Mouse (Mus musculus) embryo, embryonic 11.5 days (tissue): ENCODE results near the gene Best1.
A peak's percentile ranks its signal among the peaks of the same experiment; 100 is the strongest.

Experiments
- DNase-seq: peaks from one replicate; pipeline ENCODE4 v3.0.0-alpha.2; 2012; ENCODE audit warnings: low read depth, low spot score

Gene Best1

DNA sequence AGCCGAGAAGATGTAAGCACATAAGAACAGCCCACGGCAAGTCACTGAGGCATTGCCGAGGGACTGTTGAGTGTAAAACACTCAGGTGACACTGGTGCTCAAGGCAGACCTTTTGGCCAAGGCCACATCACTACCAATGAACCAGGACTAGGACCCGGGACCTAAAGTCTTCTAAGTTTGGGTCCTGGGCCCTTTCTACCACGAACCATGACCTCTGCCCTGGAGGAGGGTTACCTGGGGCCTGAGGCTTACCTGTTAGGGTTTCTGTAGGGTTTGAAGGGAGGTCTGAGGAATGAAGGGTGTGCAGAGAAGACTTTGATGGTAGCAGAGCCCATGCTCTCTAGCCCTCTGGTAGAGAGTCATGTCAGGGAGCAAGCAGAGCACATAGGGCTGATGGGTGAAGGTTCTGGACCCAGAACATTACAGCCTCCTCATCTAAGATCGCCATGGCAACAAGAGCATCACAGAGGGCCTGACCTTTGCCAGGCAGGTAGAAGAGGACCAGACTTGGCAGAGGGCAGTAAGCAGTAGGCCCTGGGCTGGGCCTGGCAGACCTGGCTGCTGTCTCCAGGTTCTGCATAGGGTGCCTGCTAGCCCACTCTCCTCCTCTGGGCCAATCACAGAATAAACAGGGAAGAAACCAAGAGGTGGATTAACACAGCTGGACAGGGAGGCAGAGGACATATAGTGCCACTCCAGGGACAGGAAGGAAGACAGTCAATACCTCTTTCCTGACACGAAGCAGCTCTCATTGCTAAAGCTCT lies at the start of gene Best1, which contains the start of gene Rab3il1:
TSS of gene Best1 (minus strand) at position 428 of the 764 bp plus-strand sequence.
TSS of gene Rab3il1 (plus strand) at position 464 of the 764 bp plus-strand sequence.
- no peak for DNase-seq

DNA sequence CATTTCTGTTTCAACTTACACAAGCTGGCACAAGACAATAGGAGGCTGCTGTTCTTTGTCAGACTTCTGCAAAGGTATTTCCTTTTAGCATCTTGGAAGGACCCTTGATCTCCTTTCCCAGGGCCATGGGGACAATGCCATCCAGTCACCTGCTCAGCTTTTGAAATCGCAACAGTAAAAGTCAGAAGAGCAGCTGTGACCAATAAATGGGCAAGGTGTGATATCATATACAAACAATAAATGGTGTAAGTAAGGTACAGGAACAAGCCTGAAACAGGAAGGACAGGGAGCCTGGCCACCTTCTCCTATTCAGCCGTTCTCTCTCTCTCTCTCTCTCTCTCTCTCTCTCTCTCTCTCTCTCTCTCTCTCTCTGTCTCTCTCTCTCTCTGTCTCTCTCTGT lies 49.0 kb upstream of the Best1 start:
- DNase-seq = no peak

DNA sequence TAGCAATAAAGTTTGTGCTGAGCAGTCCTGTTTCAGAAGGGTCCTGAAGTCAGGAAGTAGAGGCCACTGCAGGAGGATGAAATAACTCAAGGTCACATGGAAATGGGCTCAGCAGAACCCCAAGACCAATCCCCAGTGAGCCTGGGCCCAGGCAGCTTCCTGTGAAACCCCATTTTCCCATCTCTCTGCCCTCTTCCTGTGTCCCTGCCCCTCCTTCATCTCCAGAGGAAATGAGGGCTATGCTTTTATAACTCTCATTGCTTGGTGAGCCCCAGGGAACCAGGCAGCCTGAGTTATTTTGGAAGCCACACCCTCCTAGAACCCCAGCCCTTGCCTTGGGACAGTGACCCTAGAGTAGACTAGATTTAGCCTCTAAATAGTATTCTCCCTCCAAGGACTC lies 48.1 kb upstream of the Best1 start:
- no peak for DNase-seq

DNA sequence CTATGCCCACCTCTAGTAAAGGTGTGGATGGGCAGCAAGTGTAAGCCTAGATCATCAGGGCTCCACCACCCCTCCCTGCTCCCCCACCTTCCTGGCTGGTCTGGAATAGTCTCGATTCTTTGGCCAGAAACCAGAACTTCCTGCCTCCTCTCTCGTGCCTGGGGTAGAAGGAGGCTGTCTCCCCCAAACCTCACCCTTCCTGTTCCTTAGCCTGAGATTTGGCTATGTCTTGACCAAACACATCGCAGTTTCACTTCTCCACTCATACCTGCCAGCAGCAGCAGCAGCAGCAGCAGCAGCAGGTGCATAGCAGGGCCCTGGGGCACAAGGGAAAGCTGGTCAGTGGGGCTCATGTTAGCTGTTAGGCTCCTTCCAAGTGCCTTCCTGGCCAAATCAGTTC lies 45.5 kb upstream of the Best1 start:
- no peak for DNase-seq

DNA sequence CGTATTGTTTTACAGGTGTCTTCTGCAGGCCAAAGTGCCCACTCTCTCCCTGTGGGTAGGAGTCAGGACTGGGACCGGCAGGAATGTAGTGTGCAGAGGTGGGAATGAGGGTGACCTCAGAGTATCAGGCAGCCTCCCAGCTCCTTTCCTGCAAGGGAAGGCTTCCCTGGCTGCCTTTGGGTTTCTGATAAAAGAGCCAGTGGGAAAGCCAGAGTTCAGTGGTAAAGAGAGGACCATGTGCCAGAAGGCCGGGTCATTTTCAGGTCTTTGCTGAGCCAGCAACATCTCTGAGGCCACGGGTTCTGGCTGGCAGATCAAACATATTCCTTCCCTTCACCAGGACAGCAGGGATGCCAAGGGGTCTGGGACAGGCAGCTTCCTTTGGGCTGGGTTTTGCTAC lies 44.9 kb upstream of the Best1 start:
- no peak for DNase-seq

DNA sequence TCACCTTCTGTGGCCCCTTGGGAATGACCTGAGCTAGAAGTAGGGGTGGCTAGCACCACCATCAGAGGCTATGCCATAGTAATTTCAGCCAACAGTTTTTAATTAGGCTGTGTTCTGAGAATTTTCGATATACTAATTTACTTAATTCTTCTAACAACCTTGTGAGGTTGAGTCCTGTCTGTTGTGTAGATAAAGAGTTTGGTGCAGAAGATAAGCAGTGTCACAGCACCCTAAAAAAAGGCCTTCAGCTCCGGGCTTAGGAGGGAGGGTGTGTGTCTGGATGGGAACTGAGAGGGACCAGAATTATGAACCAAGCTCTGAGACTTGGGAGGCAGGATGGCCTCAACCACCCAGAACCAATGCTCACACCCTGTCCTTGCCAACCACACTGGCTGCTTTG lies 44.3 kb upstream of the Best1 start:
- DNase-seq = no peak

DNA sequence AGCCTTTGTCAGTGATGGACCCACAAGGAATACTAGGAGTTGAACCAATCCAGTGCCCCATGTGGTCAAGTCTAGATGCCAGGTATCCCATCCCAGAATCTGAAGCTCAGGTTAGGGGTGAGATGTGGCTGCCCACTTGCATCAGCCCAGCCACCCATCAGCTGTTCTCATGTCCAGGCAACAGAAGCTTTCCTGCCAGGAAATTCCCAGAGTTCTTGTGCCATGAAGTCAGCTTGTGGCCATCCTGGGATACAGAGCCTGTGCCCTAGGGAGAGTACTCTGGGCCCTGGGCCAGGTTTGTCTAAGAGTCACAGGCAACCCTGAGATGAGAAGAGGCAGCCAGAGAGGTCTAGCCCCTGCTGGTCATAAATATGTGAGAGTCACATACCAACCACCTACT lies 42.2 kb upstream of the Best1 start:
- no peak for DNase-seq

DNA sequence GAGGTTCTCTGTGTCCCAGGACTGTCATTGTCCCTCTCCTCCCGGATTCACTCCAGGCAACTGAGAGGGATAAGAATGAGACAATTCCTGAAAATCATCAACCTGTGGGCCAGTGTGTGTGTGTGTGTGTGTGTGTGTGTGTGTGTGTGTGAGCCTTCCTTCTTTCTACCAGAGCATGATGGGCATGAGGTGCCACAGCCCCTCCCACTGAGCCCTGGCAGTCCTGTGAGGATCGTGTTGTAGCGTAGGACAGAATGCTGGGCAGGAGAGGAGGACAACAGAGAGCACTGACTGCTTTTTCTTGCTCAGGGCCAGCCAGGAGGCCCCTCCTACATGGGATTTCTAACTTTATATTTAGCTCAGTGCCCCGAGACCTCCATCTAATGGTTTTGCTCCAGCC lies 41.4 kb upstream of the Best1 start:
- DNase-seq = no peak

DNA sequence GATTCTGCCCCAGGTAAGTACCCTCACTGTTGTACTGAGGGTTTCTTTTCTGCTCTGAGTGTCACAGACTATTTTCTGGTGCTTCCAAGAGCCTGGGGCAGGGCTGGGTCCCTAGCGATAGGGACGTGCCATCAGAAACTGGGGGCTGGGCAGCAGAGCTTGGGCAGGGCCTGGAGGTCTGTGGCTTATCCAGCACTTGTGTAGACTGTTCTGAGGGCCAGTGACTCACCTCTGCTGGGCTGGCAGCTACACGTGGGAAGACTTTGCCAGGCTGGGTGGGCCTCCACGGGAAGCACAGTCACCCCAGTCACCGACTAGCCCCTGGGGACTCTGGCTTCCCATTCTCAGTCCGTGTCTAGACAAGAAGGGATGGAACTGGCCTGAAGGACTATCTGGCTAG lies 40.8 kb upstream of the Best1 start:
- DNase-seq = no peak

DNA sequence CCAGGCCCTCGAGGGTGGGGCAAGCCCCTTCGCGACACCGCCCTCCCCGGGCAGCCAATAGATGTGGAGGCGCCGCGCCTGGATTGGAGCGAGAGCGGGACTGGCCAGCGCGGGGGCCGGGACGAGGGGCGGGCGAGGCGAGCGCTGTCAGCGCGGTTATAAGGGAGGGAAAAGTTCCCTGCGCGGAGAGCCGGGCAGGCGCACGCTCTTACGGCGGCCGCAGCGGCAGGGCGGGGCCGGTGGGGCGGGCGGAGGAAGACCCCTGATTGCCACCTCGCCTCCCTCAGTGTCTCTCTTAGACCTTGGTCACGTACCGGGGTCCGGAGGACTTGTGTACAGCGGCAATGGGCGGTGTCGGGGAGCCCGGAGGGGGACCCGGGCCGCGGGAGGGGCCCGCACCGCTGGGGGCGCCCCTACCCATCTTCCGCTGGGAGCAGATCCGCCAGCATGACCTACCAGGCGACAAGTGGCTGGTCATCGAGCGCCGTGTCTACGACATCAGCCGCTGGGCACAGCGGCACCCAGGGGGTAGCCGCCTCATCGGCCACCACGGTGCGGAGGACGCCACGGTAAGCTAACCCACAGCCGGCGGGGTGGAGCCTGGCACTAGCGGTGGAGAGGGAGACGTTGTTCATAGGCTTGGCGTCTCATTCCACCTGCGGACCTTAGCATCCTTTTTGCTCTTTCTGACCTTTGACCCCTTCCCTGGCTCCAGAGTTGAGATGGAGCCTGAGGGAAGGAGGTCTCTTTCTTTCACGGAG lies 40.1 kb upstream of the Best1 start, which contains the start of gene Fads3:
TSS of gene Fads3 (plus strand) at position 182 of the 761 bp plus-strand sequence.
- DNase-seq = peak; percentile 61

DNA sequence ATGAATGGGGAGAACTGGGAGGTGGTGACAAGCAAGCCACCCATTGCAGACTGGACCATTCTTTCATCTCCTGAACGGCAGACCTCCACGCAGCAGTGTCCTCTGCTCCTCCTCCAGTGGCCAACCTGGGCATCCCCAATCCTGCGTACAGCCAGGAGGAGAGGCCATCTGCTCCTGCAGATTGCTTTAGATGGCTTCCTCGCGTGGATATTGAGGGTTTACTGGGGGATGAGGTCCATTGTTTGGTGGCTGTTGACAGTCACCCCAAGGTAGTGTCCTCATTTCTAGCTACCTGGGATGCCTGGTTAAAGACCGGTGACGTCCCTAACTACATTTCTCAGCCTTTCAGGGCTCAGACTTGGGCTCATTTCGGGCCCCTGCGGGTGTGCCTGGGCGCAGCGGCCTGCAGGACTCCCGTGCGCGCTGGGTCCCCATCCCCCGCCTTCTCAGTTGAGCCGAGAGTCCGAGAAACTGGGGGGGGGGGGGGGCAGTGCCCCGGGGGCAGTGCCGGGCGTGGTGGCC lies 39.5 kb upstream of the Best1 start:
- DNase-seq = no peak

DNA sequence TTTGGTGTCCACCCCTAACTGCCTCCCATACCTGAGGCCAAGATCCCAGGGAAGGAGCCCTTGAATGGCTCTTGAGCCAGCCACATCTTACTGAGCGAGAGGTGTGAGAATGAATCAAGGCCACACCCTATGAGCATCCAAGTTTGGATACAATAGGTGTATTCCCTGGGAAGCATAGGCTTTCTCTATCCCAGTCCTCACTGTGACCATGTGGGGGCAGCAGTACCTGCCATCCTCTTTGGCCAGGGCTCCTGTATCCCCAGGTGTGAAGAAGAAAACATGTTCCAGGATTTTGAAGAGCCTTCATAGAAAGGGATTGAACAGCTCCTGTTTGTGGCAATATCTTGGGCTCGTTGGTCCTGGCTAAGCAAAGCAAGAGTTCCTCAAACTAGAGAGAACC lies 38.2 kb upstream of the Best1 start:
- no peak for DNase-seq

DNA sequence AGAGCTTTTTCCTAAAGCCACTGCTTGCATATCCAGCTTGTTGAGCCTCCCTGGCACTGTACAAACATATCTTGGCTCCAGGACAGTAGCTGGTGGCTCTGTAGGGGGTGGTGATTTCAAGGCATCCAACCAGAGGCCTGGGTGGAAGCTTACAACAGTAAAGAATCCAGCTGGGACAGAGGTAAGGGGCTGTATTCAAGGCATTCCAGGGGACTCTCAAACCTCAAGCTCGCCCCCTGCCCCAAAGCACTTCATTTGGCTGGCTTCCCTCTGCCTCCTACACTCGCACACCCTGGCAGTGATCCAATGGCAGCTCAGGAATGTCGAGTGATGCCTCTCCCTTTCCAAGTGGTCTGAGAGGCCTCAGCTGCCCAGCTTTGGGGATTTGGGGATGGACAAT lies 37.5 kb upstream of the Best1 start:
- DNase-seq = no peak

DNA sequence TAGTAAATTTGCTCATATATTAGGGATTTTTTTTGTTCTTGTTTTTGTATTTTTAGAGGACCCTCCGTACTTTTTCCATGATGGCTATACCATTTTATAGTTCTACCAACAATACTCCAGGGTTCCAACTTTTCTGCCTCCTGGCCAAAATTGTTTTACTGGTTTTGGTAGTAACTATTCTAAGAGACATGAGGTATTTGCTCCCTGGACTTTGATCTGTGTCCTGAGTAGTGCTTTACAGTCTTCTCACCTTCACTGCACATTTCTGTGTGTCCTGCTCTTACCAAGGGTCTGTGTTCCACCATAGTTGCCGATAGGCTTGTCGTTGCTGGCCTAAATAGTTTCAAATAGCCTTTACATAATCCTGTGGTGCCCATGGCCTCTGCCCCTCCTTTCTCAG lies 36.9 kb upstream of the Best1 start:
- DNase-seq = no peak

DNA sequence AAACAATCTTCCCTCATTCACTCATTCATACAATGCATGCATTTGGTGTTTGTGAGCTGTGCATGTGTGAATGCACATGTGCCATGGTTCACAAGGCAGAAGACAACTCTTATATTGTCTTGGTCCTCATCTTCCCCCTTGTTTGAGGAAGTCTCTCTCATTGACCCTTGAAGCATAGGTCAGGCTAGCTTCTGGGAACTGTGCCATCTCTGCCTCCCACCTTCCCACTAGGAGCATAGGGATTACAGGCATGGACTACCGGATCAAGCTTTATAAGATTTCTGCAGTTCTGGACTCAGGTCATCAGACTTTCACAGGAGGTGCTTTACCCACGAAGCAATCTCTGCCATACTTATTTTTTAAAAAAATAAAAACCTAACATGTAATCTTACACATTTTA lies 36.1 kb upstream of the Best1 start:
- DNase-seq = no peak

DNA sequence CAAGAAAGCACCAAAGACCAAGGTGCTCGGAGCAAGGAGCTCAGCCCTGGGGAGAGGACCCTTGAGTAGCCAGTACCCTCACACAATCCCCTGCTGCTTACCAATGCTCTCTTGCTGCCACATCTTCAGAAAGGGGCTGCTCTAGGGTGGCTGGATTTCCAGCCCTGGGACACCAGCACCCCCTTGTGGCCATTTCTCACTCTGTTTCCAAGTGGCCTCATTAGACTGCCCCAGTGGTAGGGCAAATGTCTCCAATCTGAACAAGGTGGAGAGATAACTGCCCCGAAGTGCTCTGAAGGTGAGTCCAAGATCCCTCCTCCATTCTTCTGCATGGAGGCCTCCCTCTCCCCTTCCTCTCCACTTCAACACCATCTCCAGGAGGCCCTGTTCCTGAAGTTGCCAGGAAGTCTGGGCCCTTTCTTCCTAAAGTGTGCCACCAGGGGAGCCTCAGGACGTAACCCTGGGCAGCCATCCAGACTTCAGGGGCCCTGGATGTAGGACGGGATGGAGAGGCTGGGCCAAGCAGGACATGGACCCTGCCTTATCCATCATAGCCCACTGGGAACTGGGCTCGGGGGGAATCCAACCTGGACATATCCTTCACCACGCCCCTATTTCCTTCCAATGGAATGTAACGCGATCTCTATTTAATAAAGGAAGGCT lies 33.5 kb upstream of the Best1 start:
- no peak for DNase-seq

DNA sequence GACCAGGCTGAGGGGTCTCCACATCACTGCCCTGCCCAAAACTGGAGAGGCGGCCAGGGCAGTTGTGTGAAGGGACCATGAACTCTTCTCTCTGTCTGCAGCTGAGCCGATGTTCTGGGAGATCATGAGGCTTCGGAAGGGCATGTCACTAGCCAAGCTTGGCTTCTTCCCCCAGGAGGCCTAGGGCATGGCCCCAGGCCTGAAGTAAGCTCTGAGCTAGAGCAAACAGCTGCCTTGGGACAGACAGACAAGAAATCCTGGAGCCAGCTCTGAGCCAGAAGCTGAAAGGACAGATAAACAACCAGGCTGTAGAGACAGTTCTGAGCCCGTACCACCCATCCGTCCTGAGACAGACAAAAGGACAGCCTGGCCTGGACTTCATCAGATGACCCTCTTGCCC lies 32.9 kb upstream of the Best1 start:
- no peak for DNase-seq

DNA sequence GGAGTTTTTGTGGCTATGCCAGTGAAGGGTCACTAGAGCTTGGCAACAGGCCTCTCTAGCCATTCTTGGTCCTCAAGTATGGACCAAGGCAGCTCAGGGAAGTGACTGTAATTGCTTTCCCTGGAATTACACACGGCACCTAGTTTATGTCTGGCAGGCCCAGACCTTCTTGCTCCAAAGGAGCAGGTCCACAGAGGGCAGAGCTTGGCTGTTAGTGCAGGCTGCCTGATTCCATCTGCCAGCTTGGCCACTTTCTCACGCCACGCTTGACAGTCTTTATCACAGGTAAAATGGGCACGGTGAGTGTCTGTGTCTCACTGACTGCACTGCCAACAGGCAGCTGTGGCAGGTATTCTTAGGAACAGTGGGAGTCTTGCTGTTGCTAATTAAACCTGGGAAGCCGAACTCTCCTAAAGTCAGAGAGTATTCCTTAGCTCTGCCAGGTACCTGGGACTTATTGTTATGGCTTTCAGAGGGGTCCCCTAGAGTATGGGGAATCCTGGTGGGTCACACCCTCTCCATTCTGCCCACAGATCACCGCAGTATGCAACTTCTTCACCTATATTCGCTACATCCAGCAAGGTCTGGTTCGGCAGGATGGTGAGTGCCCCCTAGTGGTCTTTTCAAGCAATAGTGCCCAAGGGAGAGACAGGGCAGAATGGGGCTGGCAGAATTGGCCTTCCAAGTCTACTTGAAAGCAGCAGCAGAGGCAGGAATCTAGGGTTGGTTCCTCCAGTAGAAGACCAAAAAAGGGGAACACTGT lies 32.0 kb upstream of the Best1 start:
- DNase-seq = no peak

DNA sequence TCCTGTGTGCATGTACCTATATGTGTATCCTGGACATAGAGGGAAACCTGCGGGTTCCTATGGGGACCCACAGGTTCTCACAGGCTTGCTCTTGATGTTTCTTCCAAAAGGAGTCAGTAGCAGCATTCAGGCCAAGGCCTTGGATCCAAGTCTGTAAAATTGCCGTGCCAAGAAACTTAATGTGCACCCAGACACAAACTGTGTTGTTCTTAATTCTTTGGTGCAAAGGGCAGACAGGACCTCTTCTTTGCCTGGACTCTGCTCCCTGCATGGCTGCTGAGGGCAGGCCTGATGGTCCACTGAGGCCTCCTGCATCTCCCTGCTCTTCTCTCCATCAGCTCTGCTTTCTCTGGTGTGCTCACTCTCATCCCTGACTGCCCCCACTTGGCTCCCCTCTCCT lies 28.3 kb upstream of the Best1 start:
- no peak for DNase-seq

DNA sequence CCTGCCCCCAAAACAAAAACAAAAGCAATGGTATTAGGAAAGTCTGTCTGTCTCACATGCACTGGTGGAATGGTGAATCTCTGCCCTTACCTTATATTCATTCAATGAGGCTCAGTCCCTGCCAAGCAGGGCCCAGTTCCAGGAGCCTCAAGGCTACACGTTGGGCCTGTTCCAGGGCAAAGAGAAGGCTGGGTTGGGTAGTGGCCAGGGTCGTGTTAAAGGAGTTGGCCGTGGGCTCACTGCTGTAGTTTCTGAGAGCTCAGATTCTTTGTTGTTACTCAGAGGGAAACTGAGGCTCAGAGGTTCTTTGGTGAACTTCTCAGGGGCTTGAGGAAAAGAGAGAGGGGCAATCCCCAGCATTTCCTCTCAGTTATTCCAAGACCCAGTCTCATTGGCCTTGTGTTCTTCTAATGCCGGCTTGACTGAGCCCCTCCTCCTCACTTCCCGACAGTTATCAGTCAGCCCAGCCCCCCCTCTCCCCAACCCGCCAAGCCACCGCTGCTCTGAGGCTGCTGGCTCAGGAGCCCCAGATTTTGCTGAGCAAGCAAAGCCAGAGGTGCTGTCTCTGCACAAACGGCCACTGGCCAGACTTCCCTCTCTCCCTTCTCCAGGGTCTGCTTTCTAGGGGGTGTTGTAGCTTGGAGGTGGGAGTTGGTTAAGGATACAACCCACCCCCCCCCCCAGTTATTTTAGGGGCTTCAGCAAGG lies 23.9 kb upstream of the Best1 start:
- DNase-seq = no peak

DNA sequence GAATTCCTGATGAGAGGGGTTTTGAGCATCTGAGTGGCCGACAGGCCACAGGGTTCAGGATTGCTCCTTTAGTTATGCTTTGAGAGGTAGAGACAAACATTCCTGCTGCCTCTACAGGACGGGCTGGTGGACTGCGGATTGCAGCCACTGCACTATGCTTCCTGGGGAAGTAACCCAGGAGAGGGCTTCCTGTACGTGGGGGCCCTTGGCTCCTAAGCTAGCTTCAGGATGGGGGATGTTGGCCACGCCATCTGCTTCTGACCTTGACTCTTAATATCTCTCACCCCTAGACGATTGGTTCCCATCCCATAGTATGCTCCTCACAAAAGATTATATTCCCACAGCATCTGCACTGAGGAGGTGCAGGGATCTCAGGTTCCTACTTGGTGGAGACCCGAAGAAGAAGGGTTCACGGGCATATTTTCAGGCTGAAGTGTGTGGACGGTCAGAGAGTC lies 21.9 kb upstream of the Best1 start:
- DNase-seq = no peak
